ENCODE assay signal across 13 mouse cellular contexts in genomic region chr3:147197215-147197614, GRCm38 (mm10).
A peak's percentile ranks its signal among the peaks of the same experiment; 100 is the strongest.
DNase-seq lines count a peak whose midpoint lies in the region; ATAC-seq and TF ChIP-seq lines count a peak whose summit lies in the region.
"Had no signal": no experiment of that assay in that cellular context is flagged by ENCODE, and none has a peak within 500 bp of the region (broad histone marks: within the 10 kb centered on the region; RNA-seq: fewer than 3 reads in every experiment).

No protein-coding gene starts in this region.

- no peak for ATAC-seq in hindbrain, postnatal 0 days
- ATAC-seq in hindbrain, embryonic 12.5 days (ENCODE audit: low FRiP score), result no peak
- 0 out of 2 replicates have a peak, but pooled peaks have one; percentile 52 for ATAC-seq in common myeloid progenitor, adult 5-6 weeks (replicated peaks; ENCODE audit: low read depth, poor library complexity, severe bottlenecking)

- H3K27ac ChIP-seq in hindbrain, postnatal 0 days, result no peak overlapping the region
- no peak overlapping the region for H3K27ac ChIP-seq in hindbrain, embryonic 12.5 days
- no peak overlapping the region for H3K27ac ChIP-seq in testis, adult 2 months (ENCODE audit: control insufficient read depth, insufficient read depth, low read depth, low read length)
- H3K27ac ChIP-seq: forebrain, embryonic 12.5 days; heart, embryonic 15.5 days; liver, embryonic 13.5 days had no signal

- no peaks in the 10 kb centered on the region for H3K9me3 ChIP-seq in hindbrain, postnatal 0 days (ENCODE audit: low read length)
- H3K9me3 ChIP-seq in hindbrain, embryonic 12.5 days (replicated peaks), result no peaks in the 10 kb centered on the region
- H3K9me3 ChIP-seq: forebrain, embryonic 12.5 days; heart, embryonic 15.5 days; liver, embryonic 13.5 days had no signal

- no peaks in the 10 kb centered on the region for H3K27me3 ChIP-seq in hindbrain, postnatal 0 days (ENCODE audit: insufficient read depth, low read length)
- no peaks in the 10 kb centered on the region for H3K27me3 ChIP-seq in hindbrain, embryonic 12.5 days
- no peaks in the 10 kb centered on the region for H3K27me3 ChIP-seq in testis, adult 2 months (ENCODE audit: control insufficient read depth, insufficient read depth, low read length)
- H3K27me3 ChIP-seq: forebrain, embryonic 12.5 days; heart, embryonic 15.5 days; liver, embryonic 13.5 days had no signal

- no peak overlapping the region for H3K9ac ChIP-seq in hindbrain, postnatal 0 days (replicated peaks; ENCODE audit: low read length)
- H3K9ac ChIP-seq in hindbrain, embryonic 12.5 days, result no peak overlapping the region
- H3K9ac ChIP-seq: forebrain, embryonic 12.5 days; heart, embryonic 15.5 days; liver, embryonic 13.5 days had no signal

- no peak for TF ChIP-seq POLR2A in testis, adult 2 months (IDR thresholded peaks at IDR 0.05; ENCODE audit: control insufficient read depth, low read depth, low read length)

- H3K4me3 ChIP-seq in hindbrain, postnatal 0 days (ENCODE audit: low read length), result no peak overlapping the region
- H3K4me3 ChIP-seq in hindbrain, embryonic 12.5 days, result no peak overlapping the region
- no peak overlapping the region for H3K4me3 ChIP-seq in testis, adult 2 months (ENCODE audit: control insufficient read depth, low read depth, low read length)
- H3K4me3 ChIP-seq: forebrain, embryonic 12.5 days; heart, embryonic 15.5 days; liver, embryonic 13.5 days had no signal

- 55% methylated on average over 2 of the region's 2 CpGs for WGBS in hindbrain, postnatal 0 days
- WGBS in hindbrain, embryonic 12.5 days, result 50% methylated on average over 2 of the region's 2 CpGs

- peak; percentile 74 for TF ChIP-seq CTCF in hindbrain, postnatal 0 days (IDR thresholded peaks at IDR 0.05; ENCODE audit: low read depth)
- TF ChIP-seq CTCF in testis, adult 2 months (IDR thresholded peaks at IDR 0.05; ENCODE audit: control insufficient read depth, insufficient read depth, insufficient replicate concordance, low read depth, low read length), result peak; percentile 46; the same call in 1 of the 2 replicates

- no peaks in the 10 kb centered on the region for H3K4me1 ChIP-seq in hindbrain, postnatal 0 days (ENCODE audit: insufficient read depth, low read length)
- H3K4me1 ChIP-seq in hindbrain, embryonic 12.5 days, result no peaks in the 10 kb centered on the region
- no peaks in the 10 kb centered on the region for H3K4me1 ChIP-seq in testis, adult 2 months (ENCODE audit: control insufficient read depth, insufficient read depth, low read length)
- H3K4me1 ChIP-seq: heart, embryonic 15.5 days; liver, embryonic 13.5 days had no signal

- H3K36me3 ChIP-seq in hindbrain, postnatal 0 days (ENCODE audit: insufficient read depth, low read length), result no peaks in the 10 kb centered on the region
- H3K36me3 ChIP-seq in hindbrain, embryonic 12.5 days, result no peaks in the 10 kb centered on the region
- H3K36me3 ChIP-seq in testis, adult 2 months (ENCODE audit: control insufficient read depth, insufficient read depth, low read length), result no peaks in the 10 kb centered on the region
- H3K36me3 ChIP-seq: forebrain, embryonic 12.5 days; heart, embryonic 15.5 days; liver, embryonic 13.5 days had no signal

- no peak overlapping the region for H3K4me2 ChIP-seq in hindbrain, postnatal 0 days (ENCODE audit: low read depth, low read length)
- H3K4me2 ChIP-seq in hindbrain, embryonic 12.5 days (replicated peaks), result no peak overlapping the region
- H3K4me2 ChIP-seq: forebrain, embryonic 12.5 days; heart, embryonic 15.5 days; liver, embryonic 13.5 days had no signal

- DNase-seq in hindbrain, postnatal 0 days (ENCODE audit: low spot score), result peak; percentile 52
- DNase-seq in testis, postnatal 14 days (ENCODE audit: low spot score), result no peak
- no peak for DNase-seq in urinary bladder, postnatal 4 days (ENCODE audit: low spot score in 2 of 2)
- no peak for DNase-seq in gastrocnemius, adult 8-10 months (ENCODE audit: low spot score in 2 of 2)
- DNase-seq: cerebellum, adult 18-20 months; kidney, postnatal 14 days; liver, embryonic 13.5 days; thymus, postnatal 14 days had no signal
